Mouse (Mus musculus): Measurements from ENCODE around the gene Defb21.
A peak's percentile ranks its signal among the peaks of the same experiment; 100 is the strongest.

- peak; percentile 13; the same call in 1 of the 2 replicates for TF ChIP-seq CTCF (IDR thresholded peaks at IDR 0.05)
- TF ChIP-seq EP300 (IDR thresholded peaks at IDR 0.05): no peak
Observed at GRCm38 (mm10) chr2:152542897-152543296, 29.6 kb upstream of the Defb21 start.

Data from lung, postnatal 0 days (tissue).